14 mouse cellular contexts compared by ENCODE assay signal in genomic region chr5:121118345-121118744, GRCm38 (mm10).
DNase-seq lines count a peak whose midpoint lies in the region; ATAC-seq and TF ChIP-seq lines count a peak whose summit lies in the region.
"Had no signal": no experiment of that assay in that cellular context is flagged by ENCODE, and none has a peak within 500 bp of the region (broad histone marks: within the 10 kb centered on the region; RNA-seq: fewer than 3 reads in every experiment).

No protein-coding gene starts in this region.

- H3K27ac ChIP-seq in forebrain, postnatal 0 days (ENCODE audit: low read depth, low read length): 0 out of 2 replicates have a peak overlapping the region, but pooled peaks have one; percentile 0
- H3K27ac ChIP-seq in forebrain, embryonic 15.5 days (replicated peaks): no peak overlapping the region
- no peak overlapping the region for H3K27ac ChIP-seq in stomach, embryonic 15.5 days
- H3K27ac ChIP-seq in stomach, postnatal 0 days (replicated peaks): no peak overlapping the region
- H3K27ac ChIP-seq: limb, embryonic 15.5 days had no signal

- DNase-seq in forebrain, postnatal 0 days: no peak
- no peak for DNase-seq in stomach, postnatal 0 days (ENCODE audit: low spot score)
- DNase-seq in kidney, adult 8-10 months: peak; percentile 13 to 22
- no peak for DNase-seq in urinary bladder, postnatal 25 days (ENCODE audit: low spot score)
- no peak for DNase-seq in thymus, postnatal 0 days (ENCODE audit: low spot score)
- no peak for DNase-seq in retina, embryonic 14.5 days (ENCODE audit: low spot score)
- DNase-seq: lung, adult 18-20 months; right cerebral cortex, postnatal 14 days; thymus, postnatal 36 days had no signal

- no peaks in the 10 kb centered on the region for H3K27me3 ChIP-seq in forebrain, postnatal 0 days (ENCODE audit: insufficient read depth, low read length)
- no peaks in the 10 kb centered on the region for H3K27me3 ChIP-seq in forebrain, embryonic 15.5 days
- H3K27me3 ChIP-seq in stomach, embryonic 15.5 days (replicated peaks): no peaks in the 10 kb centered on the region
- no peaks in the 10 kb centered on the region for H3K27me3 ChIP-seq in stomach, postnatal 0 days (ENCODE audit: control insufficient read depth, insufficient read depth, low read length)
- H3K27me3 ChIP-seq: limb, embryonic 15.5 days had no signal

- no peak overlapping the region for H3K4me2 ChIP-seq in forebrain, postnatal 0 days (ENCODE audit: low read depth)
- no peak overlapping the region for H3K4me2 ChIP-seq in forebrain, embryonic 15.5 days (replicated peaks)
- no peak overlapping the region for H3K4me2 ChIP-seq in stomach, embryonic 15.5 days
- H3K4me2 ChIP-seq in stomach, postnatal 0 days (replicated peaks; ENCODE audit: low read depth): no peak overlapping the region
- H3K4me2 ChIP-seq: limb, embryonic 15.5 days had no signal

- no peak for TF ChIP-seq EP300 in stomach, postnatal 0 days (optimal IDR thresholded peaks at IDR 0.05)

- WGBS in forebrain, postnatal 0 days: 63% methylated on average over 4 of the region's 4 CpGs
- WGBS in forebrain, embryonic 15.5 days: 78% methylated on average over 4 of the region's 4 CpGs
- WGBS in stomach, embryonic 15.5 days: 29% methylated on average over 4 of the region's 4 CpGs
- 32% methylated on average over 4 of the region's 4 CpGs for WGBS in stomach, postnatal 0 days

- H3K36me3 ChIP-seq in forebrain, postnatal 0 days (ENCODE audit: insufficient read depth): no peaks in the 10 kb centered on the region; the same call in 1 of the 2 replicates
- H3K36me3 ChIP-seq in forebrain, embryonic 15.5 days: no peaks in the 10 kb centered on the region
- H3K36me3 ChIP-seq in stomach, embryonic 15.5 days: no peaks in the 10 kb centered on the region
- H3K36me3 ChIP-seq in stomach, postnatal 0 days (ENCODE audit: control insufficient read depth, insufficient read depth, low read length): no peaks in the 10 kb centered on the region
- H3K36me3 ChIP-seq: hindbrain, embryonic 10.5 days; limb, embryonic 15.5 days had no signal

- ATAC-seq in forebrain, postnatal 0 days: no peak
- ATAC-seq in forebrain, embryonic 15.5 days (replicated peaks): no peak
- 0 out of 2 replicates have a peak, but pooled peaks have one; percentile 50 for ATAC-seq in stomach, embryonic 15.5 days (ENCODE audit: insufficient read depth, low FRiP score, low read depth)
- ATAC-seq in stomach, postnatal 0 days (ENCODE audit: low FRiP score, low TSS enrichment): no peak
- ATAC-seq: intestine, postnatal 0 days had no signal

- no peak overlapping the region for H3K4me3 ChIP-seq in forebrain, postnatal 0 days (ENCODE audit: low read depth, low read length)
- no peak overlapping the region for H3K4me3 ChIP-seq in forebrain, embryonic 15.5 days
- H3K4me3 ChIP-seq in stomach, embryonic 15.5 days (replicated peaks): no peak overlapping the region
- H3K4me3 ChIP-seq in stomach, postnatal 0 days (ENCODE audit: low read depth, low read length): no peak overlapping the region
- H3K4me3 ChIP-seq: hindbrain, embryonic 10.5 days; limb, embryonic 15.5 days had no signal

- peaks cover 47% of the 10 kb centered on the region for H3K4me1 ChIP-seq in forebrain, postnatal 0 days (ENCODE audit: insufficient read depth)
- peaks cover 62% of the 10 kb centered on the region for H3K4me1 ChIP-seq in forebrain, embryonic 15.5 days
- H3K4me1 ChIP-seq in stomach, embryonic 15.5 days: no peaks in the 10 kb centered on the region
- H3K4me1 ChIP-seq in stomach, postnatal 0 days (replicated peaks; ENCODE audit: control insufficient read depth, insufficient read depth): no peaks in the 10 kb centered on the region
- H3K4me1 ChIP-seq: limb, embryonic 15.5 days had no signal

- no peaks in the 10 kb centered on the region for H3K9me3 ChIP-seq in forebrain, postnatal 0 days (ENCODE audit: low read length)
- H3K9me3 ChIP-seq in forebrain, embryonic 15.5 days: no peaks in the 10 kb centered on the region
- no peaks in the 10 kb centered on the region for H3K9me3 ChIP-seq in stomach, embryonic 15.5 days
- no peaks in the 10 kb centered on the region for H3K9me3 ChIP-seq in stomach, postnatal 0 days (ENCODE audit: control insufficient read depth, low read length)
- H3K9me3 ChIP-seq: hindbrain, embryonic 10.5 days; limb, embryonic 15.5 days had no signal

- no peak for TF ChIP-seq CTCF in forebrain, postnatal 0 days (IDR thresholded peaks at IDR 0.05; ENCODE audit: low read depth)
- no peak for TF ChIP-seq CTCF in stomach, postnatal 0 days (IDR thresholded peaks at IDR 0.05; ENCODE audit: low read depth)

- H3K9ac ChIP-seq in forebrain, postnatal 0 days: no peak overlapping the region
- H3K9ac ChIP-seq in forebrain, embryonic 15.5 days (replicated peaks): no peak overlapping the region
- no peak overlapping the region for H3K9ac ChIP-seq in stomach, embryonic 15.5 days
- no peak overlapping the region for H3K9ac ChIP-seq in stomach, postnatal 0 days (ENCODE audit: low read length)
- H3K9ac ChIP-seq: limb, embryonic 15.5 days had no signal

Comparison
In these comparisons a context has a peak if more than half of its experiments do, and no peak if none do; other contexts are left out.
1. DNase-seq: peak in kidney, adult 8-10 months (2 of 2); none in forebrain, postnatal 0 days (single experiment), stomach, postnatal 0 days (single experiment), urinary bladder, postnatal 25 days (single experiment), thymus, postnatal 0 days (single experiment) and retina, embryonic 14.5 days (single experiment).